Mouse (Mus musculus) Patski (cell line): ENCODE measurements around the gene Pak1. TPM values are rescaled to one million over a fixed set of nuclear protein-coding genes. Genes with fewer than 3 reads are reported as not detected.

Experiments used
- ATAC-seq: fragments of 100-300 bp; one replicate; pipeline ENCODE4 v1.8.0; 2021
- CTCF ChIA-PET: fragments of 350-600 bp; sonication (Branson Sonifier 250); formaldehyde crosslinking; loops from one replicate; lab custom pipeline; 2022; ENCODE audit warnings: inconsistent platforms; lab: Charles Lee
- POLR2A ChIA-PET: fragments of 350-600 bp; sonication (Branson Sonifier 250); formaldehyde crosslinking; loops from one replicate; lab custom pipeline; 2022; ENCODE audit warnings: antibody characterized with exemption, inconsistent platforms; lab: Charles Lee
- DNase-seq: peaks from one replicate; pipeline ENCODE4 v3.0.0-alpha.2; 2011; ENCODE audit warnings: low read depth, low spot score
- H3K27me3 ChIP-seq: fragments of 371-371 bp; one replicate; pipeline ENCODE4 v1.5.1; 2021
- CTCF ChIP-seq: fragments of 100-300 bp; IDR thresholded peaks from one replicate; pipeline ENCODE4 v1.5.1; 2021
- in situ Hi-C: fragments of 300-500 bp; cut with MboI; formaldehyde crosslinking; loops from 3 replicates; pipeline ENCODE4 v1.11.1; 2018; ENCODE audit warnings: low pct_unique_long_range_greater_than_20kb, mixed read lengths
- polyA plus RNA-seq: library from polyadenylated mRNA; unstranded; gene quantifications from one replicate; pipeline ENCODE4 v1.2.3, GENCODE M21; 2021

The Pak1 gene
- polyA plus RNA-seq, 1 experiment from 2014 or later, result 14.1 TPM

DNA sequence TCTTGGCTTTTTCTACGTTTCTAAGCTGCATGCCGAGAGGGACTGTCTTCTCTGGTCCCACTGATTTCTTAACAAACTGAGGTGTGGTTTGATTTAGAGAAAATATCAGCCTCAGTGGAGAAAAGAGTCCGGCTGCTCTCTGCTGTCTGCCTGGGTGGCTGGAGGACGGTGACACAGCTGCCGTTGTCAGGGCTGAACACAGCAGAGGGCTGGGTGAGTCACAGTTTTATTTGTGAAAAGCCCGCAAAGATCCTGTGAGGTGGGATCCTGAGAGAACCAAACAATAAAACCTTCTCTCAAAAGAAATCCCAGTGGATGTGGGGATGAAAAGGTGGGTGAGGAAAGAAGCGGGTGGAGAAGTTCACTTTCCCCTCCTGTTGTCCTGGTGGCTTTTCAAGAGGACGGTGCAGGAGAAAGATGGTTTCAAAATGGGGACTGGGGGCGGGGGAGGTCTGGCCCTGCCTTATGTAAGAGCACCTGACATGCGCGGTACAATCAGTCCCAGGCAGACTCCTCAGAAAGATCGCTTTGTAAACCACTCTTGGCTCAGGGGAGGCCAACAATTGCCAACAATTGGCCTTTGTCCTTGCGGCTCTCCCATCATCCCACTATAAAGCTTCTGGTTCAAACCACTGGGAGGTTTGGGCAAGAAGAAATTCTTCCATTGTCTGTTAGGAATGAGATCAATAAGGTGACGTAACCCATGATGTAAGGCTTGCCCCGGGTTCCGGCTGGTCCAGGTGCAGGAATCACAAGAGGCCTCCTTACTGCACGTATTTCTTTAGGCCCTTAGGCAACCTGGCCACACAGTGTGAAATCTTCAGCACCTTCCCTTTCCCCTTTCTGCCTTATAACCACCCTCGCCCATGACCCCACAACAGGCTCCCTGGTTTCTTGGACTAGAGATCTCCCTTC lies 31.1 kb upstream of the Pak1 start:
- no peak for DNase-seq
- no peak for ATAC-seq
- H3K27me3 ChIP-seq, result no peaks in the 10 kb centered on the region
- POLR2A ChIA-PET, result no interaction called here
- CTCF ChIA-PET, result no interaction called here
- no peak for TF ChIP-seq CTCF
- in situ Hi-C loops, result no loop called here

DNA sequence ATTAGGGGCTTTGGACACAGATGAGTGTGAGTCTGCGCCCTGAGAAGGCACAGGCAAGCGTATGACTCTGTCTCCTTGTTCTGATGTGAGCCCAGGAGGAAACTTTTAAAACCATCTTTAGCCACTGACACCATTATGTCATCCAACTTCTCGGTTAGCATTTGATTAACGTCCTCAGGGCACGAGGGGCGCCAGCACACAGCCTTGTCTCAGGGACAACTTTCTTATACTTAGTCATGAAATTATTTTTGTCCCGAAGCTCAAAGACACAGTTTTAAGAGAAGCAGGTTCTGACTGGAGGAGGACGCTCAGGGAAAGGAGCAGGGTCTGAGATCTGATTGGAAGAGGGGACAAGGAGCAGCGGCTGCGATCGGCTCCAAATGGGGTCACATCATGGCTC lies 23.8 kb upstream of the Pak1 start:
- ATAC-seq (no peak), DNase-seq (no peak)
- H3K27me3 ChIP-seq, result no peaks in the 10 kb centered on the region
- TF ChIP-seq CTCF, result no peak
- CTCF ChIA-PET, result no interaction called here
- in situ Hi-C loops, result no loop called here
- POLR2A ChIA-PET, result no interaction called here

DNA sequence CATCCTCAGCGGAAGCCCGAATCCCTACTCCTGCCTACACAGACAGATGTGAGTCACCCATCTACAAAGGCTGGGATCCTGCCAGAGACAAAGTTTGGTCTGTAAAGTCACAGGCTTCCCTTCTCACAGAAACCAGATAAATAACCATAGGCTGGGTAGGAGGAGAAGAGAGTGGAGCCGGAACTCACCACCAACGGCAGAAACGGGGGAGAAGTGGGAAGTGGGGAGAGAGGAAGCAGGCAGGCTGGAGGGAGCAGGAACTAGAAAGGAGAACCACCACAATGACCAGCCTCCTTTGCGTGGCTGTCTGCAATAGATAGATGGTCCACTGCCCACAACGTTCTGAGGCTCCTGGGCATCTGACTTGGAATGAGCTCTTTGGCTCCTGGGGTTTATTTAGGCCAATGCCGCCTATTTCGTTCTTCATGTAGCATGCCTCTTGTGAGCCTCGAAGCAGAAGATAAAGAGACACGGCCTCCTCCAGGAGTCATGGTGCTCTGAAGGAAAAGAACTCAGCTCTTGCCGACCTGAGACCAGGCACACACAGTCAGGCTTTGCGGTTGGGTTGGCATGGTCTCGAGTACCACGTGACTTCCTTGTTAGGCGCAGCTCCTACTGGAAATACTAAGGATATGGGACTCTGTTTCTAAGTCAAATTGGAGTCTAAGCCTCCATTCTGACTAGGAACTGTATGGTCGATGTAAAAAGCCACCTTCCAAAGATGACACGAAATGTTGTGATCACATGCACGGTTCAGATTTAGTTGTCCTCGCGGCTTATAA lies 23.0 kb upstream of the Pak1 start:
- H3K27me3 ChIP-seq, result no peaks in the 10 kb centered on the region
- ATAC-seq, result no peak
- POLR2A ChIA-PET, result no interaction called here
- TF ChIP-seq CTCF, result no peak
- DNase-seq, result no peak
- in situ Hi-C loops, result no loop called here
- CTCF ChIA-PET, result no interaction called here

- H3K27me3 ChIP-seq, result no peaks in the 10 kb centered on the region
- ChIA-PET POLR2A (no interaction called here), CTCF (no interaction called here)
- in situ Hi-C loops, result no loop called here
- no peak for TF ChIP-seq CTCF
- ATAC-seq (no peak), DNase-seq (no peak)
Measured at GRCm38 (mm10) chr7:97765963-97766347, 22.4 kb upstream of the Pak1 start.

DNA sequence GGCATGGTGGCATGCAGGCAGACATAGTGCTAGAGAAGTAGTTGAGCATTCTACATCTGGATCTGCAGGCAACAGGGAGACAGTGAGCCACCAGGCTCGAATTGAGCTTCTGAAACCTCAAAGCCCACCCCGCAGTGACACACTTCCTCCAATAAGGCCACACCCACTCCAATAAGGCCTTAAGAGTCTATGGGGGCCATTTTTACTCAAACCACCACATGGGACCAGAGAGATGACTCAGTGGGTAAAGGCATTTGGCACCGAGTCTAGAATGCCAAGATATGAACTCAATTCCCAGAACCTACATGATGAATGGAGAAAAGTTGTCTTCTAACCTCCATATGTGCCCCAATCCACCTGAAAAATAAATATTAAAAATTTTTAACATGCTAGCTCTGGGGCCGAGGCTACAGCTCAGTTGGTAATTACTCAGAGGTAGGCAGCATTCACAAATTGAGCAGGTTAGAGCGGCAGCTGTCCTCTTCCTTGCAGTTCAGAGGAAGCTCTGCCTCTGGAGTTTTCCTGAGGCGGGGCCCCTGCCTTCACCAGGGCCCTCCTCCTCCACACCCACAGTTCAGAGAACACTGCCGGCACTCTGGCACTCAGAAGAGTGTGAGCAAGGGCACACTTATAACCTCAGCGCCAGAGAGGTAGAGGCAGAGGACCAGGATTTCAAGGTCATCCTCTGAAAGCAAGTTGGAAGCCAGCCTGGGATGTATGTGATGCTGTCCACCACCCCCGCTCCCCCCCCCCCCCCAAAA lies 21.8 kb upstream of the Pak1 start:
- no peak for TF ChIP-seq CTCF
- H3K27me3 ChIP-seq, result no peaks in the 10 kb centered on the region
- in situ Hi-C loops, result no loop called here
- POLR2A ChIA-PET, result no interaction called here
- DNase-seq, result no peak
- no peak for ATAC-seq
- CTCF ChIA-PET, result no interaction called here

- POLR2A ChIA-PET, result no interaction called here
- CTCF ChIA-PET, result interaction anchor here (0.9 kb wide), 1 partner anchor 19 kb away, joined by 3 read pairs; no protein-coding TSS in a partner anchor
- ATAC-seq, result no peak
Measured at GRCm38 (mm10) chr7:97767841-97768240, 20.5 kb upstream of the Pak1 start.

DNA sequence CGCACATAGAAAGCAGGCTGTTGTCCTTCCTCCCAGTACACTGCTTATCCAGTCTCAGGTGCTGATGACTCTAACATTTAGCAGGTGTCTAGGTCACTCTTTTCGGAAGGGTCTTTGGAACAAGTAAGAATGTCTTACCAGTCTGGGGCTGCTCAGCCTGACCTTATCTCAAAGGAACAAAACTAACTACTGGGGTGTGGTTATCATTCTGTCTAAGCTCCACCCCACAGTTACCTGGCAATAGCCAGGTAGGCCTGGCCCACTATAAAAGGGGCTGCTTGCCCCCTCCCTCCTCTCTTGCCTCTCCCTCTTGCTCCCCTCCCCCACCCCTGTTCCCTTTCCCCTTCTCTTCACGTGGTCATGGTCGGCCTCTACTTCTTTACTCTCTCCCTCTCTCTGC lies 19.3 kb upstream of the Pak1 start:
- POLR2A ChIA-PET, result no interaction called here
- in situ Hi-C loops, result no loop called here

More at GRCm38 (mm10) chr7:97767841-97768240, 20.5 kb upstream of the Pak1 start:
- no peaks in the 10 kb centered on the region for H3K27me3 ChIP-seq
- in situ Hi-C loops, result no loop called here
- no peak for TF ChIP-seq CTCF
- DNase-seq, result no peak

GRCm38 (mm10) chr7:97770841-97771620 lies 17.3 kb upstream of the Pak1 start:
- no peak for ATAC-seq
- in situ Hi-C loops, result no loop called here
- DNase-seq, result no peak
- CTCF ChIA-PET, result interaction anchor here (1.0 to 1.3 kb wide), 2 partner anchors 22 kb away, joined by 3 read pairs; no protein-coding TSS in a partner anchor
- H3K27me3 ChIP-seq, result no peaks in the 10 kb centered on the region
- TF ChIP-seq CTCF, result no peak
- POLR2A ChIA-PET, result no interaction called here

More for the DNA sequence above, 19.3 kb upstream of the Pak1 start:
- H3K27me3 ChIP-seq, result no peaks in the 10 kb centered on the region
- ATAC-seq, result no peak
- DNase-seq, result no peak
- no peak for TF ChIP-seq CTCF
- CTCF ChIA-PET, result no interaction called here

DNA sequence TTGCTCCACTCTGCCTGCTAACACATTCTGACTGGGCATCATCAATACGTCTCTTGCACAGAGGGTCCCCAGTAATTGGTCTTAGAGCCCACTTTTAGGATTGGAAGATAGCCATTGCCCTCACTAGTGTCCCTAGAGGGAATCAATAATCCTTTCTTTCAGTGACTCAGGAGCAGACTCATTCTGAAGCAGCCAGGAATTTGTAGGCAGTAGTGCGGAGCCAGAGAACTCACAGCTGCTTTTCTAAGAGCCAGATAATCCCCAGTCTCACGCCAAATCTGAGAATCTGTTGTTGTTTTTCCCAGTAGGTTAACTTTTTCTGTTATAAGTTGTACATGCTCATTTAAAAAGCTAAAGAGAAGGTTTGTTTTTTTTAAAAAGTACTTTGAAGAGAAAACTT lies 13.0 kb upstream of the Pak1 start:
- ChIA-PET CTCF (no interaction called here), POLR2A (no interaction called here)
- ATAC-seq (no peak), DNase-seq (no peak)
- no peaks in the 10 kb centered on the region for H3K27me3 ChIP-seq
- in situ Hi-C loops, result no loop called here
- TF ChIP-seq CTCF, result no peak

GRCm38 (mm10) chr7:97775923-97776322 lies 12.4 kb upstream of the Pak1 start:
- no peaks in the 10 kb centered on the region for H3K27me3 ChIP-seq
- POLR2A ChIA-PET, result no interaction called here
- ATAC-seq, result no peak
- no peak for DNase-seq
- in situ Hi-C loops, result no loop called here
- TF ChIP-seq CTCF, result no peak
- CTCF ChIA-PET, result no interaction called here
